Mouse (Mus musculus): ENCODE results near the gene Odam.

Odam gene

DNA sequence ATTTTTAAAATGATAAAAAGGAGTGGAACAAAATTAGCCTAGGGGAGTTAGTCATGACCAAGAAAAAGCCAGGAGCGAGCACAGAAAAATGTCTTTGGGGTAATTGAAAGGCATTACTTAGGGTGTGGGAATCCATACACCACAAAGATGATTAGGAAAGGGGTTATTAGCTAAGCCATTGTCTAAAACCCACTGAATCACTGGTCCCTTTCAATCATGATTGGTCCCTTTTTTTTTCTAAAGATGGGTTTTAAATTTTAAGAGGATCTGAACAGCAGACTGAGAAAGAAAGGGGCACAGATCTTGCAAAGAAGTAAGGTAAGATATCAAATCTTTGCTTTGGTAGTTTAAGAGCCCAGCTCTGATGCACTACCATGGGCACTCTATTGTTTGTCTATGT is at the start of gene Odam:
TSS of gene Odam (plus strand) at position 301 of the 400 bp plus-strand sequence.
- no peak for DNase-seq

DNA sequence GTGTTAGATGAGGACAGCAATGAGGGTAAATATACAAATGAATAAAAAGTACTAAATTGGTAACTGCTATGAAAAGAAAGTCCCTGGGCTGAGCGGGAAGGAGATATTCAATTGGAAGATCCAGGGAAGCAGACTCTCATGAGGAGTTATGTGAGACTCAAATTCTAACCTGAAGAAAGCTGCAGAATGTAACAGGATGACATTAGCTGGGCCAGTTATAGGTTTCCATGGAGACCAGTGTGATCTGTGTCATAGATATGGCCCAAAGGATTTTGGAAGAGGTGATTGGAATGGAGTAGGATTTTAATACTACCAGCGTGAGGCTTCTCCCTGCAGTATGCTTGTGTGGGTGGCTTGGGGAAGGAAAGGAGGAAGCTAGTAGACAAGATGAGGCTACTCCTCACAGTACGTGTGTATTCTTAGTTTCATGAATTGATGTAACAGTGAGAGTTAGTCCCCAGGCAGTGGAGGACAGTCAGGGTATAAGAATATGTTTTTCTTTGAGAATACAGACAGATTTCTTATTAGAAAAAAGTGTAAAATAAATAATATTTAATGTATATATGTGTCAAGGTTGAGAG is 29.6 kb upstream of the Odam start:
- no peak for DNase-seq

DNA sequence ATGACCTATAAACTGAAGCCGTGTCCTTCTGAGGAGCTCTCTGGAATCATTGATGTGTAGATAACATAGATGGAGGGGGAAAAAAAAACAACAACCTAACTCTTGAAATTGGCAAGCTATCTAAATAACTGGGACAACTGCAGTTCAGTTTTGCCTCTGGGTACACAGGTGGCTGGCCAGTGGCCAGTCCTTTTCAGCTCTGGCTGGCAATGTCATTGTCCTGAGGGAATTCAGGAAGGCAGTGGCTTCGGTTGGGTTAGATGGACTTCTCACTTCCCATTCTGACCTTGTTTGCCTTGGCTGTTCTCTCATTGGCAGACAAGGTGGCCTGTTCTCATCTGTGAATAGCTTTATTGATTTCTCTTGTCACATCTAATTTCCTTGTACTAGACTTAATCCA is 14.7 kb upstream of the Odam start:
- no peak for DNase-seq

DNA sequence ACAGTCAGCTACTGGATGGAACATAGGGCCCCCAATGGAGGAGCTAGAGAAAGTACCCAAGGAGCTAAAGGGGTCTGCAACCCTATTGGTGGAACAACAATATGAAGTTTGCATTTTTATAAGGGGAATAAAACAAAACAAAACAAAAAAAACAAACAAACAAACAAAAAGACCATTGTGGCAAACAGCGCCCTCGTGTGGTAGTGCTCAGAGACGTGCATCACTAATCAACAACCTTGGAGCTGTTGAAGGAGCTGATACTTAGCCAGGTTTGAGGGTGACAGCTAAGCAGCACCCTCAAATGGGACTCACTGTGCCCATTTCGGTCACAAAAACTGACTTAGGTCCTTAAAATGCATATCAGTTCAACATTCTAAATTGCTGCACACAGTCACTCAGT is 13.4 kb upstream of the Odam start:
- no peak for DNase-seq

DNA sequence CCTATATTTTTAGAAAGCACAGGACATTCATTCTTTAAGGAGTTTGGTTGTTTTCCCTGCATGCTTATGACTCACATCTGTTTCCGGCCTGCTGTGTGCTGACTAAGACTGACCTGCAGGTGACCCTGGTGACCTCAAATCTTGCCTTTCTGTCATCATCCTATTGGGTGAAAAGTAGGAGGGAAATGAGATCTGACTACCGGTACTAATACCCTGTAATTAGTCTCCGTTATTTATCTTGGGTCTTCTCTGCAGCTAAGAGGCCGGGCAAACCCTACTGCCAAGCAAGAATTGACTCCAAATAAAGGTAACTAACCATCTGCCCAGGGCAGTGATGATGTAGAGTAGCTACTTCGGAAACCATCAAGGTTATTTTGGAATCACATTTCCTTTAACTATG is 40.5 kb downstream of the Odam start, which contains the start of gene Csn3:
TSS of gene Csn3 (plus strand) at position 208 of the 400 bp plus-strand sequence.
- no peak for DNase-seq

DNA sequence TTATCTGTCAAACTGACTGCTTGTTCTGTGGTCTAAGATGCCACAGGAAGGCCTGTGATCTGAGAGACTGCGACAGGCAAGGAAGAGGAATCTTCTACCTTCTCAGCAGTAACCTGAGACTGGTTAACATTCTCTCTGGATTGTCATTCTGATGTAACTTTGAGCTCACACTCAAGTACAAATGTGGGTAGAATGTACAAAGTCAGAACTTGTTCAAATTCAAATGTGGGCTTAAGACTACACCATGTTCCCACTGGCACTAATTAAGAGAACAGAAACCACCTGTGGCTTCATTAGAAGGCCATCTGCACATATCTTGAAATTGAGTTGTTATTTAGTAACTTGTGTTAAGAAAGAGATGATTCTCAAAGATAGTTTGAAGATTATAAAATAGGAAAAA is 46.8 kb downstream of the Odam start:
- DNase-seq: no peak

DNA sequence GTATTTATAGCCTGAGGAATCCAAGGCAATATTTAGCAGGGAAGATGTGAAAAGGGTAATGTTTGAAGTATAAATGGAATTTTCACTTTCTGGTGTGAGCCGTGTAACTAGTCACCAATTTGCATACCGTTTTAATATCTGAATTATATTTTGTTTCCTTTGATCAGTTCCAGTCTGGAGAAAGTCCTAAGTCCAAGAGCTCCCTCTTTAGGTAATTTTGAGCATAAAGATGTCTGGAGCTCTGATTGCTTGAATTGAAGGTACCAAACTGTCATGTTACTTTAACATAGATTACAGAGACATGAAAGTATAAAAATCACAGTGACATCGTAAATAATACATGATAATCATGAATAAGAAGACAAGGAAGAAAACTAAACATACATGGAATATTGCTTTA is 55.9 kb downstream of the Odam start:
- DNase-seq: no peak

DNA sequence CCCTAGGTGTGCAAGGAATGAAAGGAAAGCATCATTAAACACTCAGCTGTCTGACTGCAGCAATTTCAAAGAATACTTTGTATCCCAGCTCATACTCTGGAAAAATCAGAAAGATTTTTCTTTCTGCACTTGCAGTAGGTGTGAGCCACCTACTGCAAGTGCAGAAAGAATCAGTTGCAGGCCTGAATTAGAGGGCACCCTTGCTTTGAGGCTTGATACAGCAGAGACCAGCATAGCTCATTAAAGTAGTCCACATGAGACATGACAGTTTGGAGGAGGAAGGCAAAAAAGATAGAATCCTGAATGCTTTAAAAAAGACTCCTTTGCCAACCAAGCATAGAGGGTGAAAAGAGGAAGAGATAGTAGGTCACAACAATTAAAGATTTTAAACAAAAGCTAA is 57.7 kb downstream of the Odam start:
- DNase-seq: no peak

Data from liver (tissue).